Mouse (Mus musculus): ENCODE measurements around the gene Ltb. TPM values are rescaled to one million over a fixed set of nuclear protein-coding genes. Genes with fewer than 3 reads are reported as not detected.
A peak's percentile ranks its signal among the peaks of the same experiment; 100 is the strongest.

Gene Ltb
- polyA plus RNA-seq, 1 experiment, result 0.34 TPM

DNA sequence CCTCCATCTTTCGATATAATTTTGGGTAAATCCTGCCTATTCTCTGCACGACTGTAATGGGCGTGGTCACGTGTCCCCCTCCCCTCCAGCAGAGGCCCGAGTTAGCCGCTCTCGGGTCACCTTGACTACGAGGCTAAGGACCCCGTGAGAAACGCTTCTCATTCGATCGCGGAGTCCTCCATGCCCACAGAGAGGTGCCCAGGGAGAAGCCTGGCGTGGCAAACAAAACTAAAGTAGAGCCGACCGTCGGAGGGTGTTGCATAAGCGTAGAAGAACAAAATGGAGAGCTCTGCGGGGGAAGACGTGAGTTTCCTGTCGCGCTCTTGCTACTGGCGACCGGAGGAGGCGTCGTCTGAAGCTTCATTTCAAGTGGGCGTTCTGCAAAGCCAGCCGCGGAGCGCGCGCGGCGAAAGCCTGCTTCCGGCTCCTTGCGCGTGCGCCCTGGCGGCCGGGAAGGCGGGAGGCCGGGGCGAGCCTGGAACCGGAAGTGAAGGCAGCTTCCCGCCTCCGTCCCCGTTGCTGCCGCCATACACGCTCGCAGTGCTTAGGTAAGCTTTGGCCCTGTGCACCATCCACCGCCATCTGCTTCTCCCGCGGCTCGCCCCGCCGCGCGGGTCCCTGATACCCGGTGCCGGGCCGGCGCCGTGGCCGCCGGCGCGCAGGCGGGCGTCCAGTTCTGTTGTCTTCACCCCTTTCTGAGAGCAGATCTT, 47.2 kb downstream of the Ltb start, which contains the start of gene Ddx39b:
Ddx39b (plus strand) TSS at position 442 of the 710 bp plus-strand sequence.
- Histone ChIP-seq H3K4me3 (replicated peaks; ENCODE audit: insufficient read depth, low read depth, low read length) (peak within 1 kb of the TSS; percentile 77), H3K27ac (ENCODE audit: insufficient read depth, low read length) (peak within 1 kb of the TSS; percentile 91), H3K4me1 (ENCODE audit: control insufficient read depth, insufficient read depth, low read length) (peaks cover 26% of the 10 kb centered on the region), H3K27me3 (ENCODE audit: control insufficient read depth, insufficient read depth, low read length) (no peaks in the 10 kb centered on the region)
- under 1% methylated on average over 69 of the region's 69 CpGs for WGBS
- peak; percentile 96 to 97 for DNase-seq
- TF ChIP-seq POLR2A (IDR thresholded peaks at IDR 0.05; ENCODE audit: borderline replicate concordance, insufficient read depth, low read length) (peak; percentile 79), CTCF (IDR thresholded peaks at IDR 0.05; ENCODE audit: borderline replicate concordance, insufficient read depth, low read depth, low read length) (no peak)

DNA sequence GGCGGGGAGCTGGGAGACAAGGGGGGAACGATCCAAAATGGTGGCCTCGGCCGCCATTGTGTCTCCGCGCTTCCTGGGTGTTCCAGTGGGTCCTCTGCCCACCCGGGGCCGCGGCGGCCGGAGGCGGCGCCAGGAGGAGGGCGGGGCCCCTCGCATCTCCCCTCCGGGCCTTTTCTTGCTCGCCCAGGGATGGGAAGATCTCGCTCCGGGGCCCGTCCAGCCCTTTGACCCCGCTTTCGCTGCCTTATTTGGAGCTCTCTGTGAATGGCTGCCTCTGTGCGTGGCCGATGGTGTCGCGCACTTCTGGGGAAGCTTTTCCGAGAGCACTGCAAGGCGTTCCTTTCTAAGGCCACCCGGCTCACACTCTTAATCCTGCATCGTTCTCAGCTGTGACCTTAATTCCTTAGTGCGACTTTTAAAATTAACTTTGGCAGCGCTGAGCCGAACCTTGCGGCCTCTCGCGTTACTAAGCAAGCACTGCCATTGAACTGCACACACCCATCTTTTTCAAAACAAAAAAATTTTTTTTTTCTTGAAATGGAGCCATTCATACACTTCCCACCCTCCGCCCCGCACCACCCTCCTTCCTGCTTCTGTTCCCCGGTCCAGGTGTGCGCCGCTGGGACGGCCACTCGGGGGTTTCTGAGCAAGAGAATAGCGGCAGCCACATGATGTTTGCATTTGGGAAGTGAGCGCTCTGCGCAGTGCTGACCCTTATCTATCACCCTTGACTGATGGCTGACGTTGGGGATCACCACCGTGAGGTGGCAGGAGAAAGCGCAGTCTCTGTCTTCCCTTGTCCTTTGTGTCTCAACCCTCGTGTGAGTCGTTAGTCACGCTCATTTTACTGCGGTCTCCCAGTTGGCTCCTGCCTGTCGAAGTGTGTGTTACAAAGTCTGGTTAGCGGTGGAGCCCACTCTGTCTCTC, 48.0 kb downstream of the Ltb start:
- Histone ChIP-seq H3K27me3 (ENCODE audit: control insufficient read depth, insufficient read depth, low read length) (no peaks in the 10 kb centered on the region), H3K4me1 (ENCODE audit: control insufficient read depth, insufficient read depth, low read length) (peaks cover 27% of the 10 kb centered on the region), H3K27ac (ENCODE audit: insufficient read depth, low read length) (peak overlapping the region; percentile 91), H3K4me3 (replicated peaks; ENCODE audit: insufficient read depth, low read depth, low read length) (peak overlapping the region; percentile 77)
- WGBS, result under 1% methylated on average over 55 of the region's 55 CpGs
- TF ChIP-seq CTCF (IDR thresholded peaks at IDR 0.05; ENCODE audit: borderline replicate concordance, insufficient read depth, low read depth, low read length) (no peak), POLR2A (IDR thresholded peaks at IDR 0.05; ENCODE audit: borderline replicate concordance, insufficient read depth, low read length) (peak; percentile 7; the same call in 1 of the 2 replicates)
- peak; percentile 49 to 56 for DNase-seq

DNA sequence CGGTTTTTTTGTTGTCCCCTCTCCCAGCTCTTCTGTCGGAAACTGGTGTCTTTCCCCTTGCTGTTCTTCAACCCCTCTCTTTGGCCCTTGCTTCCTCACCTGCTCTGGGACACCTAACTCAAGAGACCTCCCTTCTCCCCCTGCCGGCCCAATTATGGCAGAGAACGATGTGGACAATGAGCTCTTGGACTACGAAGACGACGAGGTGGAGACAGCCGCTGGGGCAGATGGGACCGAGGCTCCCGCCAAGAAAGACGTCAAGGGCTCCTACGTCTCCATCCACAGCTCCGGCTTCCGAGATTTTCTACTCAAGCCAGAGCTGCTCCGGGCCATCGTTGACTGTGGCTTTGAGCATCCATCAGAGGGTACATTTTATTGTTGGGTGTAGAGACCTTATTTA, 48.8 kb downstream of the Ltb start:
- Histone ChIP-seq H3K27ac (ENCODE audit: insufficient read depth, low read length) (no peak overlapping the region), H3K27me3 (ENCODE audit: control insufficient read depth, insufficient read depth, low read length) (no peaks in the 10 kb centered on the region), H3K4me3 (replicated peaks; ENCODE audit: insufficient read depth, low read depth, low read length) (peak overlapping the region; percentile 77), H3K4me1 (ENCODE audit: control insufficient read depth, insufficient read depth, low read length) (peaks cover 25% of the 10 kb centered on the region)
- under 1% methylated on average over 16 of the region's 16 CpGs for whole genome bisulfite sequencing
- TF ChIP-seq CTCF (IDR thresholded peaks at IDR 0.05; ENCODE audit: borderline replicate concordance, insufficient read depth, low read depth, low read length) (no peak), POLR2A (IDR thresholded peaks at IDR 0.05; ENCODE audit: borderline replicate concordance, insufficient read depth, low read length) (no peak)
- peak; percentile 70 to 74 for DNase-seq

DNA sequence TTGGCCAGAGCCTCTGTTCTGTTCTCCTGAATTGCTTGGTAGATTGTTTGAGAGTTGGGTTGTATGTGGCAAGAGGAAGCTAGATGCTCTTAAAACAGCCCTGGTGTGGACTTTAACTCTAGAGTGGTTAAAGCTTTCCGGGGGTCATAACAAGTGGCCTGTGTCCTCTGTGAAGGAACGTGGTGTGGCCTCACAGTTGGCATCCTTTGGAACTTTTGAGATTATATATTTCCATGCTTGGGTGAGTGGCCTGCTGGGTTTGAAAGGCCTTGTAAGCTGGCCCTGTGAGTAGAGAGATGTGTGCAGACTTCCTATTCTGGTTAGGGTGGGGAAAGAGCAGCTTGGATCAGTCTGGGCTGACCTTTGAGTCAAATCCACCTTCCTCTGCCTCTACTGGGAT, 50.8 kb downstream of the Ltb start:
- Histone ChIP-seq H3K4me1 (ENCODE audit: control insufficient read depth, insufficient read depth, low read length) (peaks cover 25% of the 10 kb centered on the region), H3K27ac (ENCODE audit: insufficient read depth, low read length) (no peak overlapping the region), H3K4me3 (replicated peaks; ENCODE audit: insufficient read depth, low read depth, low read length) (no peak overlapping the region), H3K27me3 (ENCODE audit: control insufficient read depth, insufficient read depth, low read length) (no peaks in the 10 kb centered on the region)
- no peak for DNase-seq
- 37% methylated on average over 2 of the region's 2 CpGs for WGBS
- no peak for TF ChIP-seq POLR2A (IDR thresholded peaks at IDR 0.05; ENCODE audit: borderline replicate concordance, insufficient read depth, low read length)
- TF ChIP-seq CTCF (IDR thresholded peaks at IDR 0.05; ENCODE audit: borderline replicate concordance, insufficient read depth, low read depth, low read length), result no peak

Other genes with a start within 250 kb of the Ltb start
- gene Hspa1b, start 235.2 kb upstream of the Ltb start, polyA plus RNA-seq (2012; rRNA removed), result 4.6 and 9.2 TPM in 2 replicates
- gene Gm20481, start 224.5 kb upstream of the Ltb start, polyA plus RNA-seq (2012; rRNA removed), result not detected in 2 replicates
- gene Hspa1a, start 222.3 kb upstream of the Ltb start, polyA plus RNA-seq (2012; rRNA removed), result 10.5 and 14.9 TPM in 2 replicates
- 0.49 and 0.89 TPM in 2 replicates for gene Hspa1l, start 221.7 kb upstream of the Ltb start, polyA plus RNA-seq (2012; rRNA removed)
- 56.2 and 63.7 TPM in 2 replicates for gene Lsm2, start 212.6 kb upstream of the Ltb start, polyA plus RNA-seq (2012; rRNA removed)
- 65.3 and 77.0 TPM in 2 replicates for gene Vars, start 193.5 kb upstream of the Ltb start, polyA plus RNA-seq (2012; rRNA removed)
- gene Vwa7, start 177.9 kb upstream of the Ltb start, polyA plus RNA-seq (2012; rRNA removed), result 25.5 and 30.1 TPM in 2 replicates
- 2.0 and 2.3 TPM in 2 replicates for gene Sapcd1, start 166.4 kb upstream of the Ltb start, polyA plus RNA-seq (2012; rRNA removed)
- 4.3 and 5.5 TPM in 2 replicates for gene Msh5, start 147.7 kb upstream of the Ltb start, polyA plus RNA-seq (2012; rRNA removed)
- gene Clic1, start 144.5 kb upstream of the Ltb start, polyA plus RNA-seq (2012; rRNA removed), result 41.2 and 42.9 TPM in 2 replicates
- 59.5 and 63.3 TPM in 2 replicates for gene Ddah2, start 135.4 kb upstream of the Ltb start, polyA plus RNA-seq (2012; rRNA removed)
- gene Ly6g6c, start 129.1 kb upstream of the Ltb start, polyA plus RNA-seq (2012; rRNA removed), result 0.11 and 0.15 TPM in 2 replicates
- 0.25 and 0.43 TPM in 2 replicates for gene Mpig6b, start 128.3 kb upstream of the Ltb start, polyA plus RNA-seq (2012; rRNA removed)
- gene Ly6g6e, start 117.5 kb upstream of the Ltb start, polyA plus RNA-seq (2012; rRNA removed), result 5.3 and 6.3 TPM in 2 replicates
- 8.5 and 10.4 TPM in 2 replicates for gene Ly6g6d, start 116.4 kb upstream of the Ltb start, polyA plus RNA-seq (2012; rRNA removed)
- 0.86 and 1.1 TPM in 2 replicates for gene Ly6g6f, start 108.8 kb upstream of the Ltb start, polyA plus RNA-seq (2012; rRNA removed)
- gene Abhd16a, start 105.2 kb upstream of the Ltb start, polyA plus RNA-seq (2012; rRNA removed), result 337 and 394 TPM in 2 replicates
- 0.28 TPM in 1 of 2 replicates, not detected in the other for gene Ly6g5c, start 86.2 kb upstream of the Ltb start, polyA plus RNA-seq (2012; rRNA removed)
- 2.2 and 3.4 TPM in 2 replicates for gene Ly6g5b, start 79.0 kb upstream of the Ltb start, polyA plus RNA-seq (2012; rRNA removed)
- 32.7 TPM in 2 replicates for gene Gpank1, start 73.0 kb upstream of the Ltb start, polyA plus RNA-seq (2012; rRNA removed)
- 231 TPM in 2 replicates for gene Csnk2b, start 72.4 kb upstream of the Ltb start, polyA plus RNA-seq (2012; rRNA removed)
- gene D17H6S53E, start 68.1 kb upstream of the Ltb start, polyA plus RNA-seq (2012; rRNA removed), result 12.3 and 14.6 TPM in 2 replicates
- gene Apom, start 62.4 kb upstream of the Ltb start, polyA plus RNA-seq (2012; rRNA removed), result 0.21 and 0.28 TPM in 2 replicates
- gene Bag6, start 59.3 kb upstream of the Ltb start, polyA plus RNA-seq (2012; rRNA removed), result 211 and 226 TPM in 2 replicates
- 277 and 289 TPM in 2 replicates for gene Prrc2a, start 29.5 kb upstream of the Ltb start, polyA plus RNA-seq (2012; rRNA removed)
- gene Aif1, start 18.4 kb upstream of the Ltb start, polyA plus RNA-seq (2012; rRNA removed), result 2.1 and 4.1 TPM in 2 replicates
- gene Lst1, start 6.0 kb upstream of the Ltb start, polyA plus RNA-seq (2012; rRNA removed), result 2.8 and 3.2 TPM in 2 replicates
- not detected in 2 replicates for gene Tnf, start 7.6 kb downstream of the Ltb start, polyA plus RNA-seq (2012; rRNA removed)
- 0.11 and 0.13 TPM in 2 replicates for gene Lta, start 10.9 kb downstream of the Ltb start, polyA plus RNA-seq (2012; rRNA removed)
- gene Gm16181, start 26.4 kb downstream of the Ltb start, polyA plus RNA-seq (2012; rRNA removed), result not detected in 2 replicates
- gene Atp6v1g2, start 39.2 kb downstream of the Ltb start, polyA plus RNA-seq (2012; rRNA removed), result 628 TPM in 2 replicates
- 12.7 and 13.2 TPM in 2 replicates for gene Nfkbil1, start 41.4 kb downstream of the Ltb start, polyA plus RNA-seq (2012; rRNA removed)
- 438 and 458 TPM in 2 replicates for gene Ddx39b, start 47.3 kb downstream of the Ltb start, polyA plus RNA-seq (2012; rRNA removed)
- 174 and 183 TPM in 2 replicates for gene H2-D1, start 68.3 kb downstream of the Ltb start, polyA plus RNA-seq (2012; rRNA removed)
- gene H2-Q1, start 126.0 kb downstream of the Ltb start, polyA plus RNA-seq (2012; rRNA removed), result 0.26 and 0.92 TPM in 2 replicates
- 1.4 and 1.5 TPM in 2 replicates for gene H2-Q2, start 147.8 kb downstream of the Ltb start, polyA plus RNA-seq (2012; rRNA removed)
- gene H2-Q4, start 185.2 kb downstream of the Ltb start, polyA plus RNA-seq (2012; rRNA removed), result 5.1 and 7.0 TPM in 2 replicates
- 0.90 and 1.4 TPM in 2 replicates for gene H2-Q6, start 230.4 kb downstream of the Ltb start, polyA plus RNA-seq (2012; rRNA removed)
- 1.9 and 2.6 TPM in 2 replicates for gene H2-Q7, start 244.7 kb downstream of the Ltb start, polyA plus RNA-seq (2012; rRNA removed)